12 mouse cellular contexts compared by ENCODE assay signal in genomic region chr11:75736978-75737377, GRCm38 (mm10). TPM values are rescaled to one million over a fixed set of nuclear protein-coding genes. Genes with fewer than 3 reads are reported as not detected.
DNase-seq lines count a peak whose midpoint lies in the region; ATAC-seq and TF ChIP-seq lines count a peak whose summit lies in the region.
"Had no signal": no experiment of that assay in that cellular context is flagged by ENCODE, and none has a peak within 500 bp of the region (broad histone marks: within the 10 kb centered on the region; RNA-seq: fewer than 3 reads in every experiment).

No protein-coding gene starts in this region.

- no peak overlapping the region for H3K27ac ChIP-seq in heart, embryonic 11.5 days (ENCODE audit: low read depth, low read length)
- H3K27ac ChIP-seq in neural tube, embryonic 12.5 days: no peak overlapping the region
- no peak overlapping the region for H3K27ac ChIP-seq in hindbrain, postnatal 0 days
- H3K27ac ChIP-seq in stomach, embryonic 16.5 days (ENCODE audit: low read length): peak overlapping the region; percentile 6; the same call in 1 of the 2 replicates
- H3K27ac ChIP-seq: liver, embryonic 14.5 days had no signal

- TF ChIP-seq CTCF in hindbrain, postnatal 0 days (IDR thresholded peaks at IDR 0.05; ENCODE audit: low read depth): no peak

- H3K4me3 ChIP-seq in heart, embryonic 11.5 days (ENCODE audit: low read depth, low read length): peak overlapping the region; percentile 4; the same call in 1 of the 2 replicates
- H3K4me3 ChIP-seq in neural tube, embryonic 12.5 days: no peak overlapping the region
- no peak overlapping the region for H3K4me3 ChIP-seq in hindbrain, postnatal 0 days (ENCODE audit: low read length)
- no peak overlapping the region for H3K4me3 ChIP-seq in stomach, embryonic 16.5 days (replicated peaks; ENCODE audit: low read length)

- intact Hi-C loops in heart, postnatal 14 days (cut with DNase I): no loop called here

- DNase-seq in heart, postnatal 14 days: no peak
- DNase-seq in neural tube, embryonic 10.5 days (ENCODE audit: extremely low spot score, low spot score): no peak
- DNase-seq in hindbrain, postnatal 0 days (ENCODE audit: low spot score): no peak
- no peak for DNase-seq in layer of hippocampus, postnatal 14 days (ENCODE audit: low spot score in 2 of 2)
- DNase-seq in frontal cortex, postnatal 14 days (ENCODE audit: low spot score in 2 of 2): no peak
- DNase-seq: adrenal gland, postnatal 25 days; cerebellum, postnatal 36 days had no signal

- no peak for ATAC-seq in heart, embryonic 11.5 days (replicated peaks; ENCODE audit: insufficient number of reproducible peaks, low FRiP score, low TSS enrichment)
- ATAC-seq in neural tube, embryonic 12.5 days (ENCODE audit: low FRiP score, low read depth): no peak
- no peak for ATAC-seq in hindbrain, postnatal 0 days
- no peak for ATAC-seq in stomach, embryonic 16.5 days (ENCODE audit: insufficient read depth, low FRiP score)

- H3K36me3 ChIP-seq in heart, embryonic 11.5 days (ENCODE audit: control insufficient read depth, insufficient read depth, low read length): 0 out of 2 replicates have a peak, but pooled peaks cover 3% of the 10 kb centered on the region
- peaks cover 12% of the 10 kb centered on the region for H3K36me3 ChIP-seq in neural tube, embryonic 12.5 days
- no peaks in the 10 kb centered on the region for H3K36me3 ChIP-seq in hindbrain, postnatal 0 days (ENCODE audit: insufficient read depth, low read length)
- no peaks in the 10 kb centered on the region for H3K36me3 ChIP-seq in stomach, embryonic 16.5 days (ENCODE audit: control insufficient read depth, insufficient read depth, low read length)

- WGBS in heart, embryonic 11.5 days (ENCODE audit: insufficient replicate concordance): 64% methylated on average over 3 of the region's 3 CpGs
- WGBS in neural tube, embryonic 12.5 days: 81% methylated on average over 3 of the region's 3 CpGs
- 57% methylated on average over 3 of the region's 3 CpGs for WGBS in hindbrain, postnatal 0 days
- 43% methylated on average over 3 of the region's 3 CpGs for WGBS in stomach, embryonic 16.5 days

- peak overlapping the region; percentile 22; the same call in 1 of the 2 replicates for H3K4me2 ChIP-seq in heart, embryonic 11.5 days
- peak overlapping the region; percentile 38 for H3K4me2 ChIP-seq in neural tube, embryonic 12.5 days (replicated peaks)
- peak overlapping the region; percentile 31; the same call in 1 of the 2 replicates for H3K4me2 ChIP-seq in hindbrain, postnatal 0 days (ENCODE audit: low read depth, low read length)
- H3K4me2 ChIP-seq in stomach, embryonic 16.5 days (ENCODE audit: low read depth, low read length): peak overlapping the region; percentile 21; the same call in 1 of the 2 replicates

- H3K27me3 ChIP-seq in heart, embryonic 11.5 days (ENCODE audit: control insufficient read depth, insufficient read depth, low read length): no peaks in the 10 kb centered on the region
- no peaks in the 10 kb centered on the region for H3K27me3 ChIP-seq in neural tube, embryonic 12.5 days (replicated peaks)
- H3K27me3 ChIP-seq in hindbrain, postnatal 0 days (ENCODE audit: insufficient read depth, low read length): no peaks in the 10 kb centered on the region
- no peaks in the 10 kb centered on the region for H3K27me3 ChIP-seq in stomach, embryonic 16.5 days (ENCODE audit: control insufficient read depth, insufficient read depth, low read length)

- H3K9ac ChIP-seq in heart, embryonic 11.5 days (ENCODE audit: low read depth, low read length): no peak overlapping the region
- H3K9ac ChIP-seq in neural tube, embryonic 12.5 days: 0 out of 2 replicates have a peak overlapping the region, but pooled peaks have one; percentile 5
- H3K9ac ChIP-seq in hindbrain, postnatal 0 days (replicated peaks; ENCODE audit: low read length): no peak overlapping the region
- H3K9ac ChIP-seq in stomach, embryonic 16.5 days (ENCODE audit: low read length): no peak overlapping the region; the same call in 1 of the 2 replicates
- H3K9ac ChIP-seq: liver, embryonic 14.5 days had no signal

- peaks cover 32% of the 10 kb centered on the region for H3K4me1 ChIP-seq in heart, embryonic 11.5 days (ENCODE audit: control insufficient read depth, insufficient read depth, low read length)
- H3K4me1 ChIP-seq in neural tube, embryonic 12.5 days: peaks cover 28% of the 10 kb centered on the region
- H3K4me1 ChIP-seq in hindbrain, postnatal 0 days (ENCODE audit: insufficient read depth, low read length): peaks cover 33% of the 10 kb centered on the region
- H3K4me1 ChIP-seq in stomach, embryonic 16.5 days (ENCODE audit: control insufficient read depth, insufficient read depth, low read length): peaks cover 46% of the 10 kb centered on the region

- H3K9me3 ChIP-seq in heart, embryonic 11.5 days (replicated peaks; ENCODE audit: control insufficient read depth, low read length): no peaks in the 10 kb centered on the region
- no peaks in the 10 kb centered on the region for H3K9me3 ChIP-seq in neural tube, embryonic 12.5 days
- H3K9me3 ChIP-seq in hindbrain, postnatal 0 days (ENCODE audit: low read length): no peaks in the 10 kb centered on the region
- no peaks in the 10 kb centered on the region for H3K9me3 ChIP-seq in stomach, embryonic 16.5 days (replicated peaks; ENCODE audit: control insufficient read depth, low read length)

RNA-seq across cellular contexts. Expression of gene Ywhae, which starts 4.3 kb away (rescaled TPM):
- 893 and 924 TPM in 2 replicates for polyA plus RNA-seq in heart, embryonic 11.5 days (2014; fragmentation: Nextera tagmentation; extraction: Ambion mirVana)
- 100 to 1,000 TPM; 534 to 594 TPM for total RNA-seq in heart, postnatal 14 days (2021)
- 1,355 and 1,381 TPM in 2 replicates for polyA plus RNA-seq in neural tube, embryonic 12.5 days (2016; fragmentation: Nextera tagmentation; extraction: Ambion mirVana)
- 181 and 188 TPM in 2 replicates for total RNA-seq in hindbrain, postnatal 0 days (2014; rRNA removed)
- 1,457 and 1,531 TPM in 2 replicates for polyA plus RNA-seq in hindbrain, postnatal 0 days (2015; fragmentation: Nextera tagmentation; extraction: Ambion mirVana)
- polyA plus RNA-seq in stomach, embryonic 16.5 days (2015; fragmentation: Nextera tagmentation; extraction: Ambion mirVana): 684 and 689 TPM in 2 replicates
- 1,000 to 10,000 TPM; 1,350 to 1,430 TPM for total RNA-seq in layer of hippocampus, postnatal 14 days (2021)

RNA-seq across cellular contexts. Expression of gene Crk, which starts 57.9 kb away (rescaled TPM):
- polyA plus RNA-seq in heart, embryonic 11.5 days (2014; fragmentation: Nextera tagmentation; extraction: Ambion mirVana): 90.3 and 97.4 TPM in 2 replicates
- 10 to 100 TPM; 91.1 to 94.4 TPM for total RNA-seq in heart, postnatal 14 days (2021)
- polyA plus RNA-seq in neural tube, embryonic 12.5 days (2016; fragmentation: Nextera tagmentation; extraction: Ambion mirVana): 127 and 137 TPM in 2 replicates
- total RNA-seq in hindbrain, postnatal 0 days (2014; rRNA removed): 83.3 and 111 TPM in 2 replicates
- polyA plus RNA-seq in hindbrain, postnatal 0 days (2015; fragmentation: Nextera tagmentation; extraction: Ambion mirVana): 82.3 and 82.5 TPM in 2 replicates
- polyA plus RNA-seq in stomach, embryonic 16.5 days (2015; fragmentation: Nextera tagmentation; extraction: Ambion mirVana): 106 and 107 TPM in 2 replicates
- 100 to 1,000 TPM; 127 to 129 TPM for total RNA-seq in layer of hippocampus, postnatal 14 days (2021)

RNA-seq across cellular contexts. Expression of gene Doc2b, which starts 58.9 kb away (rescaled TPM):
- polyA plus RNA-seq in heart, embryonic 11.5 days (2014; fragmentation: Nextera tagmentation; extraction: Ambion mirVana): 0.13 and 0.14 TPM in 2 replicates
- total RNA-seq in heart, postnatal 14 days (2021): under 1 TPM; 0.29 TPM
- 0.59 and 0.82 TPM in 2 replicates for polyA plus RNA-seq in neural tube, embryonic 12.5 days (2016; fragmentation: Nextera tagmentation; extraction: Ambion mirVana)
- 12.7 and 12.8 TPM in 2 replicates for total RNA-seq in hindbrain, postnatal 0 days (2014; rRNA removed)
- 4.0 and 4.3 TPM in 2 replicates for polyA plus RNA-seq in hindbrain, postnatal 0 days (2015; fragmentation: Nextera tagmentation; extraction: Ambion mirVana)
- polyA plus RNA-seq in stomach, embryonic 16.5 days (2015; fragmentation: Nextera tagmentation; extraction: Ambion mirVana): 1.2 TPM in 2 replicates
- 10 to 100 TPM; 84.1 to 86.4 TPM for total RNA-seq in layer of hippocampus, postnatal 14 days (2021)
- total RNA-seq: neutrophil, adult 5-6 weeks had no signal
